Comparison of ENCODE assay signal across 7 mouse cellular contexts in genomic region chr15:98181856-98182570, GRCm38 (mm10). TPM values are rescaled to one million over a fixed set of nuclear protein-coding genes. Genes with fewer than 3 reads are reported as not detected.
DNase-seq lines count a peak whose midpoint lies in the region; ATAC-seq lines count a peak whose summit lies in the region.

No protein-coding gene starts in this region.

- H3K9me3 ChIP-seq in hindbrain, embryonic 12.5 days (replicated peaks): no peaks in the 10 kb centered on the region
- no peaks in the 10 kb centered on the region for H3K9me3 ChIP-seq in hindbrain, embryonic 14.5 days (ENCODE audit: control insufficient read depth, low read length)
- H3K9me3 ChIP-seq in neural tube, embryonic 13.5 days: no peaks in the 10 kb centered on the region
- H3K9me3 ChIP-seq in heart, embryonic 16.5 days (replicated peaks; ENCODE audit: control insufficient read depth, low read length): no peaks in the 10 kb centered on the region

- 0 out of 2 replicates have a peak, but pooled peaks have one; percentile 7 for ATAC-seq in hindbrain, embryonic 12.5 days (ENCODE audit: low FRiP score)
- ATAC-seq in hindbrain, embryonic 14.5 days (ENCODE audit: low FRiP score): no peak
- ATAC-seq in neural tube, embryonic 13.5 days (ENCODE audit: low read depth): peak; percentile 41
- ATAC-seq in heart, embryonic 16.5 days (replicated peaks; ENCODE audit: extremely low read depth, insufficient read depth, low FRiP score): no peak

- no peaks in the 10 kb centered on the region for H3K36me3 ChIP-seq in hindbrain, embryonic 12.5 days
- H3K36me3 ChIP-seq in hindbrain, embryonic 14.5 days (replicated peaks; ENCODE audit: control insufficient read depth, insufficient read depth): no peaks in the 10 kb centered on the region
- no peaks in the 10 kb centered on the region for H3K36me3 ChIP-seq in neural tube, embryonic 13.5 days
- H3K36me3 ChIP-seq in heart, embryonic 16.5 days (ENCODE audit: control insufficient read depth, insufficient read depth): no peaks in the 10 kb centered on the region

- DNase-seq in hindbrain, embryonic 14.5 days (ENCODE audit: low spot score): no peak
- DNase-seq in neural tube, embryonic 10.5 days (ENCODE audit: extremely low spot score, low spot score): no peak
- no peak for DNase-seq in ovary, postnatal 36 days (ENCODE audit: low spot score)
- DNase-seq in ovary, adult 18-20 months (ENCODE audit: low spot score): no peak

- WGBS in hindbrain, embryonic 12.5 days: 69% methylated on average over 12 of the region's 12 CpGs
- 77% methylated on average over 12 of the region's 12 CpGs for WGBS in hindbrain, embryonic 14.5 days
- 77% methylated on average over 12 of the region's 12 CpGs for WGBS in neural tube, embryonic 13.5 days
- 57% methylated on average over 12 of the region's 12 CpGs for whole genome bisulfite sequencing in heart, embryonic 16.5 days

- H3K4me3 ChIP-seq in hindbrain, embryonic 12.5 days: no peak overlapping the region
- H3K4me3 ChIP-seq in hindbrain, embryonic 14.5 days (replicated peaks; ENCODE audit: low read length): no peak overlapping the region
- no peak overlapping the region for H3K4me3 ChIP-seq in neural tube, embryonic 13.5 days
- peak overlapping the region; percentile 60; the same call in 1 of the 2 replicates for H3K4me3 ChIP-seq in heart, embryonic 16.5 days (ENCODE audit: low read length)

- H3K27me3 ChIP-seq in hindbrain, embryonic 12.5 days: no peaks in the 10 kb centered on the region
- H3K27me3 ChIP-seq in hindbrain, embryonic 14.5 days (ENCODE audit: control insufficient read depth, insufficient read depth, low read length): no peaks in the 10 kb centered on the region
- H3K27me3 ChIP-seq in neural tube, embryonic 13.5 days: peaks cover 17% of the 10 kb centered on the region
- no peaks in the 10 kb centered on the region for H3K27me3 ChIP-seq in heart, embryonic 16.5 days (ENCODE audit: control insufficient read depth, insufficient read depth, low read length)

- no peak overlapping the region for H3K27ac ChIP-seq in hindbrain, embryonic 12.5 days
- H3K27ac ChIP-seq in hindbrain, embryonic 14.5 days: no peak overlapping the region
- no peak overlapping the region for H3K27ac ChIP-seq in neural tube, embryonic 13.5 days (replicated peaks)
- H3K27ac ChIP-seq in heart, embryonic 16.5 days (ENCODE audit: low read length): peak overlapping the region; percentile 35

- H3K9ac ChIP-seq in hindbrain, embryonic 12.5 days: no peak overlapping the region
- no peak overlapping the region for H3K9ac ChIP-seq in hindbrain, embryonic 14.5 days
- H3K9ac ChIP-seq in neural tube, embryonic 13.5 days: no peak overlapping the region
- H3K9ac ChIP-seq in heart, embryonic 16.5 days (ENCODE audit: low read length): peak overlapping the region; percentile 49; the same call in 1 of the 2 replicates

- peaks cover 6% of the 10 kb centered on the region for H3K4me1 ChIP-seq in hindbrain, embryonic 12.5 days
- H3K4me1 ChIP-seq in hindbrain, embryonic 14.5 days (replicated peaks; ENCODE audit: control insufficient read depth, insufficient read depth, low read length): no peaks in the 10 kb centered on the region
- peaks cover 9% of the 10 kb centered on the region for H3K4me1 ChIP-seq in neural tube, embryonic 13.5 days (replicated peaks)
- H3K4me1 ChIP-seq in heart, embryonic 16.5 days (ENCODE audit: control insufficient read depth, insufficient read depth, low read length): peaks cover 11% of the 10 kb centered on the region

- no peak overlapping the region for H3K4me2 ChIP-seq in hindbrain, embryonic 12.5 days (replicated peaks)
- no peak overlapping the region for H3K4me2 ChIP-seq in hindbrain, embryonic 14.5 days (replicated peaks)
- H3K4me2 ChIP-seq in neural tube, embryonic 13.5 days: peak overlapping the region; percentile 80; the same call in 1 of the 2 replicates
- peak overlapping the region; percentile 81 for H3K4me2 ChIP-seq in heart, embryonic 16.5 days (ENCODE audit: low read depth, low read length)

RNA-seq across cellular contexts. Expression of gene Olfr288, which starts 13.3 kb away (rescaled TPM):
- polyA plus RNA-seq in hindbrain, embryonic 12.5 days (2016; fragmentation: Nextera tagmentation; extraction: Ambion mirVana): not detected in 2 replicates
- not detected in 2 replicates for polyA plus RNA-seq in hindbrain, embryonic 14.5 days (2014; fragmentation: Nextera tagmentation; extraction: Ambion mirVana)
- not detected in 2 replicates for polyA plus RNA-seq in neural tube, embryonic 13.5 days (2015; fragmentation: Nextera tagmentation; extraction: Ambion mirVana)
- not detected in 2 replicates for polyA plus RNA-seq in heart, embryonic 16.5 days (2015; fragmentation: Nextera tagmentation; extraction: Ambion mirVana)

RNA-seq across cellular contexts. Expression of gene Ccdc184, which starts 15.1 kb away (rescaled TPM):
- 24.7 and 26.7 TPM in 2 replicates for polyA plus RNA-seq in hindbrain, embryonic 12.5 days (2016; fragmentation: Nextera tagmentation; extraction: Ambion mirVana)
- polyA plus RNA-seq in hindbrain, embryonic 14.5 days (2014; fragmentation: Nextera tagmentation; extraction: Ambion mirVana): 98.1 and 125 TPM in 2 replicates
- 50.1 and 50.4 TPM in 2 replicates for polyA plus RNA-seq in neural tube, embryonic 13.5 days (2015; fragmentation: Nextera tagmentation; extraction: Ambion mirVana)
- 1.2 and 1.7 TPM in 2 replicates for polyA plus RNA-seq in heart, embryonic 16.5 days (2015; fragmentation: Nextera tagmentation; extraction: Ambion mirVana)

RNA-seq across cellular contexts. Expression of gene Asb8, which starts 16.6 kb away (rescaled TPM):
- polyA plus RNA-seq in hindbrain, embryonic 12.5 days (2016; fragmentation: Nextera tagmentation; extraction: Ambion mirVana): 45.1 and 49.3 TPM in 2 replicates
- polyA plus RNA-seq in hindbrain, embryonic 14.5 days (2014; fragmentation: Nextera tagmentation; extraction: Ambion mirVana): 66.2 and 66.8 TPM in 2 replicates
- 57.5 and 63.8 TPM in 2 replicates for polyA plus RNA-seq in neural tube, embryonic 13.5 days (2015; fragmentation: Nextera tagmentation; extraction: Ambion mirVana)
- 91.2 and 91.7 TPM in 2 replicates for polyA plus RNA-seq in heart, embryonic 16.5 days (2015; fragmentation: Nextera tagmentation; extraction: Ambion mirVana)

RNA-seq across cellular contexts. Expression of gene Gm44579, which starts 38.8 kb away (rescaled TPM):
- polyA plus RNA-seq in hindbrain, embryonic 12.5 days (2016; fragmentation: Nextera tagmentation; extraction: Ambion mirVana): not detected in 2 replicates
- not detected in 2 replicates for polyA plus RNA-seq in hindbrain, embryonic 14.5 days (2014; fragmentation: Nextera tagmentation; extraction: Ambion mirVana)
- not detected in 2 replicates for polyA plus RNA-seq in neural tube, embryonic 13.5 days (2015; fragmentation: Nextera tagmentation; extraction: Ambion mirVana)
- not detected in 2 replicates for polyA plus RNA-seq in heart, embryonic 16.5 days (2015; fragmentation: Nextera tagmentation; extraction: Ambion mirVana)

RNA-seq across cellular contexts. Expression of gene Olfr287, which starts 38.8 kb away (rescaled TPM):
- not detected in 2 replicates for polyA plus RNA-seq in hindbrain, embryonic 12.5 days (2016; fragmentation: Nextera tagmentation; extraction: Ambion mirVana)
- polyA plus RNA-seq in hindbrain, embryonic 14.5 days (2014; fragmentation: Nextera tagmentation; extraction: Ambion mirVana): 0.17 TPM in 1 of 2 replicates, not detected in the other
- 0.20 TPM in 1 of 2 replicates, not detected in the other for polyA plus RNA-seq in neural tube, embryonic 13.5 days (2015; fragmentation: Nextera tagmentation; extraction: Ambion mirVana)
- polyA plus RNA-seq in heart, embryonic 16.5 days (2015; fragmentation: Nextera tagmentation; extraction: Ambion mirVana): not detected in 2 replicates

Comparison
In these comparisons a context has a peak if more than half of its experiments do, and no peak if none do; other contexts are left out.
1. ATAC-seq: peak in hindbrain, embryonic 12.5 days (single experiment) and neural tube, embryonic 13.5 days (single experiment); none in hindbrain, embryonic 14.5 days (single experiment) and heart, embryonic 16.5 days (single experiment).
2. H3K4me2 ChIP-seq: peak in neural tube, embryonic 13.5 days (single experiment) and heart, embryonic 16.5 days (single experiment); none in hindbrain, embryonic 12.5 days (single experiment) and hindbrain, embryonic 14.5 days (single experiment).